Mouse (Mus musculus) left cerebral cortex, adult 8-10 months (tissue): ENCODE measurements at regions not wholly inside any gene's neighbourhood (a gene's known extent, or its start where the extent isn't known, plus 50 kb on each side); places are given as distances from the start of the nearest gene placed in this dataset.
A peak's percentile ranks its signal among the peaks of the same experiment; 100 is the strongest.

Experiments used
- DNase-seq, 2 experiments: peaks; one replicate each; pipeline ENCODE4 v3.0.0; 2022; ENCODE audit warnings: low spot score in 2 of 2

DNA sequence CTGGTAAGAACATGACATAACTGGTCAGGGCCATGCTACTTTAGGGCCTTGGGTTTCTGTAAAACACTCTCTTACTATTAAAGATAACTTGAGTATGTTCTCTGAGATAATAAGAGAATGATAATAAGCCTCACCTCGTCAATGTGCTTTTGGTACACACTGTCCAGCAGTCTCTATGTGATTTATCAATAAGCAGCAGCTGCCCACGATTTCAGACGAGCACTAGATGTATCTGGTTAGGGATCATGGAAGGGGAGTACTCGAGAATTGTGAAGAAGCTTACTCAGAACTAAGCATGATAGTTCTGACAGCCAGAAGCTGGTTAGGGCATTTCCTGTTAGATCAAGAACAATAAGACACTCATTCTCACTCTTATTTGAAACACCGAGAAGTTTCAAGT, 53.8 kb downstream of the Neurod6 start:
- DNase-seq: no peak

DNA sequence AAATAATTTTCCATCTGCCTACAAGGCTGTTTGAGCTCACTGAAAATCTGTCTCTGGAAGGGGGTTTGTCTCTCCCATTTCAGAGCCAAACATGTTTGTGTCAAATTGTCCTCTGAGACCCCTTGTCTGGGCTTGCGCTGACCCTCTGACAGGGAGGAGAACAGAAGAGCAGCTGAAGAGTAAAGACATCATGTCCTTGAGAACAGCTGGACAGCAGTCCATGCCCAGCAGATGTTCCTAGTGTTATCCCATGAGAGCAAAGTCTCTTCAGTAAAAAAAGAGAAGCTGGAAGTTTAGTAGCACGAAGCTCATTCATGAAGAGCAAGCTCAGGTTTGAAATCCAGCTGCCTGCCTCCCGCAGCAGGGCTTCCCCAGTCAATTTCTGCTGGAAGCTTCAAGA, 60.7 kb downstream of the Neurod6 start:
- no peak for DNase-seq

DNA sequence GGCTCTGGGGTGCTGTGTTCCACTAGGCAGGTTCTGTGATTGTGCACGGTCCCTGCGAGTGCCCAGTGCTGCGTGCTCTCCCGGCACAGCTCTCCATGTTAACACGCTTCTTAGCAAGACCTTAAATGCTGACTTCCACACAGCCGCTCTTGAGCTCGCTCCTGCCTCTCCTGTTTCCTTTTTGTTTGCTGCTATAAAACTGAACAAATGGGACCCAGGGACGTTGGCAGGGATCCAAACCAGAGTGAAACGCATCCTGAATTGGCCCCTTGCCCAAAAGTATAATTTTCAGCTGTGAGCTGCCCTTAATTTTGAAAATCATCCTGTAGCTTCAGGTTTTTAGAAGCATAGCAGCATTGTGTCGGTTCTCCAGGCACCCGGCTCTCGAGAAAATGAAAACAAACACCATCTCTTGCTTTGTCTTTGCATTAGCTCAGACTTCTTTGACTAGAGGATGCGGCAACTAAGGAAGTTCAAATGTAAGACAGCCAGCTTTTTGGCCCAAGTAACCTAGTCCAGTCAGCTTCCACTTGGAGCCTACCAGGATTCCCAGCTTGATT, 63.1 kb downstream of the Neurod6 start:
- DNase-seq: peak; percentile 31 to 60

DNA sequence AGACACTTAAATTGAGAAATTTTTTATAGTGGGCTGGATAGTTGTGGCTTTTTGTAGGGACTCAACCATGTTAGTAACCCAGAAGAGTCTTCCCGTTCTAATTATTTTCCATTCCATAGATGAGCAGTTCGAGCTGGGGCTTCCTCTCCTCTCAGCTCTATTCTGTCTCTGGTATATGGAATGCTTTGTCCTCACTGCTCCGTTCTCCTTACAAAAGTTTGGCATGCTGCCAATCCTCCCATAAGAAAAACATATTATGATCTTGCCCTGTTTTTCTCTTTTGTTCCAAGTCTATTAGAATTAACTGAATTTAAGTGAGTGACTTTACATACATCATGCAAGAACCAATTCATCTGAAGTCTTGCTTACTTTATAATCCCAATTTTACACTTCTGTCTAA, 70.7 kb downstream of the Neurod6 start:
- no peak for DNase-seq

DNA sequence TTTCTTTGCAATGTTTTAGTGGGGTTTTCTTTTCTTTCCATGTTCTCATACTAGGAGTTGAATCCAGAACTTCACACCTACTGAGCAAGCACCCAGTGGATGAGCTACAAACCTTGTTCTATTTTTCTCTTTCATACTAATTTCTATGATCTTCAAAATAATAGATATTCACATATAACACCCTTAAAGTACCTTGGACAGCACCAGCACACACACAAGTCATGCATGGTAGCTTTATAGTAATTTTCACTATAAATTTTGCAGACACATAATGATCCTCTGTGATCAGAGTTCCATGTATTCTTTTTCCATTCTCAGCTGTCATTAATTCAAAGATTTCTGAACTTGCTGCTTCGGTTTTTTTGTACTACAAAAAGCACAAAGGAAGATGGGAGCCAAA, 71.1 kb downstream of the Neurod6 start:
- no peak for DNase-seq

DNA sequence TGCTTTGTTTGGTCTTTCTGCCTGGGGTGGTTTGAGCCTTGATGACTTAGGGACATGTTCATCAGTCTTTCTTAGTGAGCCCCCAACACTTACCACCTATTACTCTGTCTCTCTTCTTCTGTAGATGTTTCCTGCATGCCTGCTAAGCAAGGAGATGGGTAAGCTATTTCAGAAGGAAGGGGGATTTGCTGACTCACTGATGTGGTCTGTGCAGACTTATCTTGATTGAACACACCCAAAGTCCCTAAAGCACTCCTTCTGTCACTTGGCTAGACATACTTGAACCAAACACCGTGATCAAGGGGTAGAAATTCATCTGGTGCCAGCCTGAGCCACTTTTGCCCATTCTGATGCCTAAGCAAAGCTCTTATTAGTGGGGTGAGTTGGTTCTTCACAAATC, 72.0 kb downstream of the Neurod6 start:
- no peak for DNase-seq

DNA sequence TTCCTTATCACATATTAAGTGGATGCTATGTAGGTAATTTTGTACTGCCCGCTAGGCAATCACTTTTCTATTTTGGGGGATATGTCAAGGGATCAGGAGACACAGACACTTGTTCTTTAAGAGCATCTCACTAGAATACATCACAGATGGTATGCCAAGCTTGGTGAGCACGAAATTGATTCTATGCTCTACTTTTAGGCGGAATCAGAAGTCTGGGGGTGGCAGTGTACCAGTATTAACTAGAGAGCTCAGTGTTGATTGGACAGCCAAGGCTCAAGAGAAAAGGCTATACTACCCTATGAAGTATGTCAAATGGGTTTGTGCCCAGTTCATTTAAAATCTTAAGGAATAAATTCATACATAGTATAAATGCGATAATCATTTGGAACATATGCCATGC, 84.0 kb downstream of the Neurod6 start:
- DNase-seq: peak in 1 of 2 experiments; percentile 23

DNA sequence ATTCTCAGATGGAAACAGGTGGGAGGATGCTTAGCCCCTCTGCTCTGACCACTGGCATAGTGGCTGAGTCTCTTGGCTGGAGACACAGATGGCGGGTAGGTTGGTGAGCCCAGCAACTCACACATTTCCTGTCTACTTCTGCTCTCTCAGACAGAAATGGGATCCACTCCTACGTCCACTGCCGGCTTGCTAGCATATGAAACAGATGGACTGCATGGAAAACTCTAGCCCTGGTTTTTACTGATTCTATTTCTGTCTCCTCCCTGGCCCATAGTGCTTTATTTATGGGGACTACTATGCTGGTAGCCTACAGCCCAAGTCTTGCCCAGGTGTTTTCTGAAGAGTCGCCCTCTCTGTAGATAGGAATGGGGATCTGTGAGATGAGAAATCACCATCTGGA, 88.9 kb downstream of the Neurod6 start:
- peak; percentile 13 to 93 for DNase-seq

DNA sequence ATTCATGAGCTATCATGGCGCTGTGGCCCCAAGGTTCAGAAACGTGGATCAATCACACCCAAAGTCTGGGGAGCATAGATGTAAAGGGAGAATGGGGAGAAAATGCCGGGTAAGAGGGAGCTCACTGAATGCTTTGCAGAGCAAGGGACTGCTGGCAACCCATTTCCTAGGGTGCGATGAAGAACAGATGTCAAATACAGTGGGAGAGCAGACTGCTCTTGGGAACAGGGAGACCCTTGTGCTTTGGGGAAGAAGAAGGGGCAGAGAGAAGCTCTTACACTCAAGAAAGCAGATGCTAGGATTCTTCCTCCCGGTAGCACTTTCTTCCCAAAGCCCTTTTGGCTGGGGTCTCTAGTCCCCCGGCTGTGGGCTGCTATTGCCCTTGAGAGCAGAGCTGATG, 100.0 kb downstream of the Neurod6 start:
- DNase-seq: no peak

DNA sequence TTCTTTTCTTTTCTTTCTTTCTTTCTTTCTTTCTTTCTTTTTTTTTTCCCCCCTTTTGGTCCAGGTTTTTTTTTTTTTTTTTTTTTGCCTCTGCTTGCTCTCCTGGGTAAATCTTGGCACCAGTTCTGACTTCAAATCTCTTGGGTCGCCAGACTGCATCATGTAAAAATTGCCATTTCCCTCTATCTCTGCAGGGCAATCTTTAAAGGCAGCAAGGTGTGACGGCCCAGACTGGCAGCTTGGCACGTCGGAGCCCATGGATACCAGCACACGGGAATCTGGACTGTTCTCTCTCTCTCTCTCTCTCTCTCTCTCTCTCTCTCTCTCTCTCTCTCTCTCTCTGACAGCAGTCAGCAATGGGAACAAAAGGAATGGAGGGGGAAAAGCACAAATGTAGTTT, 101.0 kb downstream of the Neurod6 start:
- no peak for DNase-seq

DNA sequence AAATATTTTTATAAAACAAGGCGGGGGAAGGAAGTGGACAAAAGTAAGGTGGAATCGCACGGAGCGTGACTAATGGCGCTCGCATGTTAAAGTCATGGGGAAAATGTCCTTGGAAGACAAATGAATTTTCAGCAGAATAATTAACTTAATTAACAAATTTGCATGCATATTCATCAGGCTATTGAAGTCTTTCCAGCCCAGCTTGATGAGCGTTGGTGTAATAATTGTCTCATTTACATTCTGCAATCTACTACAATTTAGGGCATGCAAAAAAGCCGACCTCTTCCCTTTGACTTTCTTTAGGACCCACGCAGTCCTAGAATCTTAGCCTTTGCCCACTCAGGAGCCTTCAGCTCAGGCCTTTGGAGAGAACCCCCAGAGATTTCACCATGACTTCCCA, 101.5 kb downstream of the Neurod6 start:
- DNase-seq: no peak

DNA sequence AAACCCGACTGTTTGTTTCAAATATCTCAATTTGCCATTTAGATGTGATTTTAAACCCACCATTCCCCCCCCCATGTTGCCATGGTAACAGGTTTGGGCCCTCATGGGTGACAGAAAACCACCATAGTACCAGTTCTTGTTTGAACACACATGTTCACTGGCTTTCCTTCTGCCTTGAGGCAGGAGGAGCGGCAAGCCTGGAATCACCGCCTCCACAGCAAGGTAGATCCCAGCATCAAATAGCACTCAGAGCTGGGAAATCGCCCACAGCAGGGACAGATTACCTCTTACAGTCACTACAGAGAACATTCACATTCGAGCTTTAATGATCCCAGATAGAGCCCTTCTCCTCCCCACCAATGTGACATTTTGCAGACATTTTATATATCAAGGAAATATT, 102.0 kb downstream of the Neurod6 start:
- no peak for DNase-seq

DNA sequence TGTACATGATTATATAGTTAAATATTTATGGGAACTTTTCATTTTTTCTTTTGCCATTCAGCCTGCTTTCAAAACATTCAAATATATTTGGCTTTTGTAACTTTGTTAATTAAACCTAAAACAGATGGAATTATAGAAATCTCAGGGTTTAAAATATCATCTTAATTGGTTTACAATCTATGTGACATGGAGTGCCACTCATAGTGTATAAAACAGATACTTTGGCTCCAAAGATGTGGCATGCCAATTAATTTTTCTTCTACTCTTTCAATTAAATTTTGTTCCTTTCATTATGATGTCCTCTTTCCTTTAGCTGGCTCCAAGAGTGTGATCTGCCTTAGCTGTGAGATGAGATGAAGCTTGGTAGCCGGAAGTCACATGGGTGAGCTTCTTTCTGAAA, 103.0 kb downstream of the Neurod6 start:
- no peak for DNase-seq

DNA sequence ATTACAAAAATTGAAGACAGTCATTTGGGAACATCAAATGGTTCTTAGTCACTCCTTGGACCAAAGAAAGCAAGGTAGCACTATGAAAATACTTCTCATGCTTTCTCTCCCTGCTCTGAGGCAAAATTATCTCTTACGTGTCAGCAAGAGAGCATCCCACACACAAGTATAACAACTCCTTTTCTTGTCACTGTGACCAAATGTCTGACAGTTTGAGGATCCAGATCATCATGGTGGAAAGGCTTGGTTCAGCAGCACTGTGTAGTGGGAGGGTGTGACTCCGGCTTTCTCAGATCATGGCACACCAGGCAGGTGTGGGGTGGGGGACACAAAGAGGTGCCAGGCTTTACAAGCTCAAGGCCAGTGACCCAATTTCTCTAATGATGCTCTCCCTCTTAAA, 113.5 kb downstream of the Neurod6 start:
- no peak for DNase-seq

DNA sequence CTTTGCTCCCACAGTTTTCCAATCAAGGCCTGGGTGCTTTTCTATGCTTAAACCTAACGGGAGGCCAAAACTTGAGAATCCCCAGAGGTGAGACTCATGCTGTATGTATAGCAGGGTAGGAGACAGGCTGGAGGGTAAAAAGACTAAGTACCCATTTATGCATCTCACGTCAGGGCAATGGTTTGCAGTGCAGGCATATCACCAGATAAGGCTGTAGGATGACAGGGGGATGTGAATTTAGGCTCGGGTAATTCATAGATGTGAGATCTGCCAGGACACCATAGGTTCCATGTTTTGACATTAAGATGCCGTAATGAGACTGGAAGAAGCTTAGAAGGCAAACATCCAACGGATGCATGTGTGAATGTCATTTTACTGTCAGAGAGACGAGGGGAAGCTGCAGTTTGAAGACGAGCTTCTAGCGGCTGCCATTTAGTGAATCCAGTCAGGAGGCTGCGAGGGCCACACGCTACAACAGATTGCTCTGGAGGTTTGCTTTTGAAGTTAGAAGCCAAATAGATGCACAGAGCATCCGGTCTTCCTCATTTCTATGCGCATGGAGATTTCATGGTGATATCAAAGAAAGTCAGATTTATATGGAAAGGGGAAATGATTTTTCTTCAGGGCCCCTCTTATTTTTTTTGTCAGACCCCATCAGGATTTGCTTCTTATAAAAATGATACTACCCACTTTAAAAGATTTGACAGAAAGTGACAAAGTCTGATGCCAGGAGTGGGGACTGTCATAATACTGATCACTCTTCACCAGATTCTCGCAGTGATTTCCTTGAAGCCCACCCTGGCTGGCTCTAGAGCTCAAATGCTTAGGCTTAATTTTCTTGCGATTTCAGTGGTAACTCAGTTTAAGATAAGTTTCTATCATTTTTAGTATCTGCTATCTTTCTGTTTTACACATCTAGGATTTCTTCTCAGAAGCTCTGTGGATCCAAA, 113.8 kb downstream of the Adcyap1r1 start:
- DNase-seq: no peak

DNA sequence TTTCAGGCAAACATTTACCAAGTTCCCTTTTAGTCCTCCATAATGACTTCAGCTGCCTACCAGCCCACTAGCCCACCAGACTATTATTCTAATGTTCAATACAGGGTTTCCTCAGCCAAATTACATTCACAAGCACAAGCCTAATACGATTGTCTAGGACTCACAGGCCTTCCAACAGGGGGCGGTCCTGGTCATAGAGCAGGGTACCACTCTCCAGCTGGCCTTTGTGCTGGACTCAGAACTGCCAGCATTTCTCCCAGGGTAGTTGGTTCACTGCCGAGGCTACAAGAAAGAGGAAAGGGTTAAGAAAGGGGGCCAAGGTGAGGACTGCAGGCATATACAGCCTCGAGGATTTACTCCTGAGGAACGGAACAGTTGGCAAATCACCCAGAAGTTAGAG, 108.8 kb downstream of the Adcyap1r1 start:
- no peak for DNase-seq

DNA sequence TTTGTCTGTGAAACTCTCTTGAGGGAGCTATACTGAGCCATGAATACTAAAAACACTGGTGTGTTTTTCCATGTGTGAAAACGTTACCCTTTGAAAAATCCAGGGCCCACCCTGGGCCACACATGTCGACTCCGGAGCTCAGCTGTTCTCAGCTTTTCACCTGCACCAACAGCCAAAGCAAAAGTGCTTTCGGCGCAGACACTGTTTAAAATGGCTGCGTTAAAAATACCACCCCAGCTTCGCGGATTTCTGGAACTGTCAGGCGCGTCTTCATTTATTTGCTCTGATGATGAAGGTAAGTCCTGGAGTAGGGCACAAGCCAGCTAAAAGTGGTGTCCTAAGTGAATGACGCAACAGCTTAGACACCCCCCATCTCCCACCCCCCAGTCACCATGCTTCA, 108.0 kb downstream of the Adcyap1r1 start:
- peak in 1 of 2 experiments; percentile 50 for DNase-seq
